Mouse (Mus musculus): ENCODE measurements around the gene Gabrb1. TPM values are rescaled to one million over a fixed set of nuclear protein-coding genes. Genes with fewer than 3 reads are reported as not detected.

Gabrb1 gene
- polyA plus RNA-seq, 1 experiment from 2014 or later, result 0.09 TPM

- H3K9me3 ChIP-seq (ENCODE audit: control insufficient read depth, low read length), result no peaks in the 10 kb centered on the region
- H3K4me2 ChIP-seq (replicated peaks; ENCODE audit: low read depth, low read length), result no peak overlapping the region
- no peaks in the 10 kb centered on the region for H3K36me3 ChIP-seq (ENCODE audit: control insufficient read depth, insufficient read depth, low read length)
- ATAC-seq (ENCODE audit: low FRiP score, low TSS enrichment), result no peak
- 64% methylated on average over 6 of the region's 6 CpGs for WGBS
- H3K27me3 ChIP-seq (ENCODE audit: control insufficient read depth, insufficient read depth, low read length), result no peaks in the 10 kb centered on the region
- H3K9ac ChIP-seq (ENCODE audit: low read depth, low read length), result no peak overlapping the region
- H3K27ac ChIP-seq (ENCODE audit: low read depth, low read length), result no peak overlapping the region
- H3K4me1 ChIP-seq (ENCODE audit: control insufficient read depth, insufficient read depth, low read length), result peaks cover 10% of the 10 kb centered on the region; the same call in 1 of the 2 replicates
- H3K4me3 ChIP-seq (ENCODE audit: low read length), result no peak overlapping the region
Measured at GRCm38 (mm10) chr5:72170067-72170466, 512.2 kb downstream of the Gabrb1 start.

- Histone ChIP-seq H3K27me3 (ENCODE audit: control insufficient read depth, insufficient read depth, low read length) (no peaks in the 10 kb centered on the region), H3K4me3 (ENCODE audit: low read length) (no peak overlapping the region), H3K27ac (ENCODE audit: low read depth, low read length) (no peak overlapping the region), H3K36me3 (ENCODE audit: control insufficient read depth, insufficient read depth, low read length) (no peaks in the 10 kb centered on the region), H3K4me2 (replicated peaks; ENCODE audit: low read depth, low read length) (no peak overlapping the region), H3K4me1 (ENCODE audit: control insufficient read depth, insufficient read depth, low read length) (no peaks in the 10 kb centered on the region), H3K9ac (ENCODE audit: low read depth, low read length) (no peak overlapping the region), H3K9me3 (ENCODE audit: control insufficient read depth, low read length) (no peaks in the 10 kb centered on the region)
- 25% methylated on average over 3 of the region's 3 CpGs for WGBS
- ATAC-seq (ENCODE audit: low FRiP score, low TSS enrichment), result no peak
Measured at GRCm38 (mm10) chr5:72172675-72173074, 514.8 kb downstream of the Gabrb1 start.

- Histone ChIP-seq H3K9me3 (ENCODE audit: control insufficient read depth, low read length) (no peaks in the 10 kb centered on the region), H3K4me1 (ENCODE audit: control insufficient read depth, insufficient read depth, low read length) (no peaks in the 10 kb centered on the region), H3K27ac (ENCODE audit: low read depth, low read length) (no peak overlapping the region), H3K36me3 (ENCODE audit: control insufficient read depth, insufficient read depth, low read length) (no peaks in the 10 kb centered on the region), H3K4me3 (ENCODE audit: low read length) (no peak overlapping the region), H3K4me2 (replicated peaks; ENCODE audit: low read depth, low read length) (no peak overlapping the region), H3K27me3 (ENCODE audit: control insufficient read depth, insufficient read depth, low read length) (no peaks in the 10 kb centered on the region), H3K9ac (ENCODE audit: low read depth, low read length) (no peak overlapping the region)
- ATAC-seq (ENCODE audit: low FRiP score, low TSS enrichment), result no peak
- 76% methylated on average over 1 of the region's 1 CpGs for WGBS
Measured at GRCm38 (mm10) chr5:72173521-72173920, 515.6 kb downstream of the Gabrb1 start.

- no peak overlapping the region for H3K9ac ChIP-seq (ENCODE audit: low read depth, low read length)
- no peaks in the 10 kb centered on the region for H3K9me3 ChIP-seq (ENCODE audit: control insufficient read depth, low read length)
- ATAC-seq (ENCODE audit: low FRiP score, low TSS enrichment), result no peak
- H3K27ac ChIP-seq (ENCODE audit: low read depth, low read length), result no peak overlapping the region
- no peaks in the 10 kb centered on the region for H3K36me3 ChIP-seq (ENCODE audit: control insufficient read depth, insufficient read depth, low read length)
- H3K4me1 ChIP-seq (ENCODE audit: control insufficient read depth, insufficient read depth, low read length), result no peaks in the 10 kb centered on the region
- WGBS, result 78% methylated on average over 4 of the region's 4 CpGs
- no peak overlapping the region for H3K4me3 ChIP-seq (ENCODE audit: low read length)
- no peak overlapping the region for H3K4me2 ChIP-seq (replicated peaks; ENCODE audit: low read depth, low read length)
- H3K27me3 ChIP-seq (ENCODE audit: control insufficient read depth, insufficient read depth, low read length), result no peaks in the 10 kb centered on the region
Measured at GRCm38 (mm10) chr5:72175050-72175449, 517.1 kb downstream of the Gabrb1 start.

GRCm38 (mm10) chr5:72175530-72175929, 517.6 kb downstream of the Gabrb1 start:
- Histone ChIP-seq H3K9ac (ENCODE audit: low read depth, low read length) (no peak overlapping the region), H3K9me3 (ENCODE audit: control insufficient read depth, low read length) (no peaks in the 10 kb centered on the region), H3K4me1 (ENCODE audit: control insufficient read depth, insufficient read depth, low read length) (no peaks in the 10 kb centered on the region), H3K27me3 (ENCODE audit: control insufficient read depth, insufficient read depth, low read length) (no peaks in the 10 kb centered on the region), H3K27ac (ENCODE audit: low read depth, low read length) (no peak overlapping the region), H3K4me3 (ENCODE audit: low read length) (no peak overlapping the region), H3K4me2 (replicated peaks; ENCODE audit: low read depth, low read length) (no peak overlapping the region), H3K36me3 (ENCODE audit: control insufficient read depth, insufficient read depth, low read length) (no peaks in the 10 kb centered on the region)
- ATAC-seq (ENCODE audit: low FRiP score, low TSS enrichment), result 0 out of 2 replicates have a peak, but pooled peaks have one; percentile 24
- 35% methylated on average over 7 of the region's 7 CpGs for WGBS

- ATAC-seq (ENCODE audit: low FRiP score, low TSS enrichment), result no peak
- no peak overlapping the region for H3K9ac ChIP-seq (ENCODE audit: low read depth, low read length)
- WGBS, result 7% methylated on average over 1 of the region's 1 CpGs
- H3K4me2 ChIP-seq (replicated peaks; ENCODE audit: low read depth, low read length), result no peak overlapping the region
- no peaks in the 10 kb centered on the region for H3K27me3 ChIP-seq (ENCODE audit: control insufficient read depth, insufficient read depth, low read length)
- H3K27ac ChIP-seq (ENCODE audit: low read depth, low read length), result no peak overlapping the region
- H3K9me3 ChIP-seq (ENCODE audit: control insufficient read depth, low read length), result no peaks in the 10 kb centered on the region
- no peaks in the 10 kb centered on the region for H3K4me1 ChIP-seq (ENCODE audit: control insufficient read depth, insufficient read depth, low read length)
- H3K36me3 ChIP-seq (ENCODE audit: control insufficient read depth, insufficient read depth, low read length), result no peaks in the 10 kb centered on the region
- H3K4me3 ChIP-seq (ENCODE audit: low read length), result no peak overlapping the region
Measured at GRCm38 (mm10) chr5:72181194-72181593, 523.3 kb downstream of the Gabrb1 start.

GRCm38 (mm10) chr5:72182804-72183203, 524.9 kb downstream of the Gabrb1 start:
- H3K4me3 ChIP-seq (ENCODE audit: low read length), result no peak overlapping the region
- no peak overlapping the region for H3K27ac ChIP-seq (ENCODE audit: low read depth, low read length)
- no peaks in the 10 kb centered on the region for H3K9me3 ChIP-seq (ENCODE audit: control insufficient read depth, low read length)
- H3K4me2 ChIP-seq (replicated peaks; ENCODE audit: low read depth, low read length), result no peak overlapping the region
- no peak for ATAC-seq (ENCODE audit: low FRiP score, low TSS enrichment)
- no peaks in the 10 kb centered on the region for H3K27me3 ChIP-seq (ENCODE audit: control insufficient read depth, insufficient read depth, low read length)
- H3K9ac ChIP-seq (ENCODE audit: low read depth, low read length), result no peak overlapping the region
- no peaks in the 10 kb centered on the region for H3K4me1 ChIP-seq (ENCODE audit: control insufficient read depth, insufficient read depth, low read length)
- WGBS, result 85% methylated on average over 4 of the region's 4 CpGs
- no peaks in the 10 kb centered on the region for H3K36me3 ChIP-seq (ENCODE audit: control insufficient read depth, insufficient read depth, low read length)

GRCm38 (mm10) chr5:72183929-72184328, 526.0 kb downstream of the Gabrb1 start:
- Histone ChIP-seq H3K9ac (ENCODE audit: low read depth, low read length) (no peak overlapping the region), H3K9me3 (ENCODE audit: control insufficient read depth, low read length) (no peaks in the 10 kb centered on the region), H3K27ac (ENCODE audit: low read depth, low read length) (no peak overlapping the region), H3K4me3 (ENCODE audit: low read length) (no peak overlapping the region), H3K27me3 (ENCODE audit: control insufficient read depth, insufficient read depth, low read length) (no peaks in the 10 kb centered on the region), H3K4me2 (replicated peaks; ENCODE audit: low read depth, low read length) (no peak overlapping the region), H3K36me3 (ENCODE audit: control insufficient read depth, insufficient read depth, low read length) (no peaks in the 10 kb centered on the region), H3K4me1 (ENCODE audit: control insufficient read depth, insufficient read depth, low read length) (no peaks in the 10 kb centered on the region)
- ATAC-seq (ENCODE audit: low FRiP score, low TSS enrichment), result no peak
- 89% methylated on average over 6 of the region's 6 CpGs for WGBS

- 88% methylated on average over 13 of the region's 13 CpGs for WGBS
- no peaks in the 10 kb centered on the region for H3K9me3 ChIP-seq (ENCODE audit: control insufficient read depth, low read length)
- H3K27me3 ChIP-seq (ENCODE audit: control insufficient read depth, insufficient read depth, low read length), result no peaks in the 10 kb centered on the region
- H3K4me1 ChIP-seq (ENCODE audit: control insufficient read depth, insufficient read depth, low read length), result no peaks in the 10 kb centered on the region
- no peaks in the 10 kb centered on the region for H3K36me3 ChIP-seq (ENCODE audit: control insufficient read depth, insufficient read depth, low read length)
- H3K4me3 ChIP-seq (ENCODE audit: low read length), result no peak overlapping the region
- H3K9ac ChIP-seq (ENCODE audit: low read depth, low read length), result no peak overlapping the region
- H3K27ac ChIP-seq (ENCODE audit: low read depth, low read length), result no peak overlapping the region
- ATAC-seq (ENCODE audit: low FRiP score, low TSS enrichment), result no peak
- no peak overlapping the region for H3K4me2 ChIP-seq (replicated peaks; ENCODE audit: low read depth, low read length)
Measured at GRCm38 (mm10) chr5:72184437-72185100, 526.7 kb downstream of the Gabrb1 start.
